Mouse (Mus musculus) liver, adult (tissue): ENCODE results near the gene Cx3cr1.
A peak's percentile ranks its signal among the peaks of the same experiment; 100 is the strongest.

ENCODE experiments used
- GATA4 ChIP-seq: IDR thresholded peaks from 2 replicates; pipeline ENCODE4 v1.6.1; 2014; ENCODE audit warnings: mild to moderate bottlenecking, low read length; ENCODE audit not compliant: insufficient replicate concordance

Gene Cx3cr1

GRCm38 (mm10) chr9:119964206-119964605 is 105.5 kb downstream of the Cx3cr1 start:
- TF ChIP-seq GATA4: peak; percentile 94; the same call in 1 of the 2 replicates

- TF ChIP-seq GATA4: peak; percentile 55; the same call in 1 of the 2 replicates
Observed at GRCm38 (mm10) chr9:119962987-119963667, 106.6 kb downstream of the Cx3cr1 start.

- no peak for TF ChIP-seq GATA4
Observed at GRCm38 (mm10) chr9:119962216-119962615, 107.5 kb downstream of the Cx3cr1 start.

- TF ChIP-seq GATA4: no peak
Observed at GRCm38 (mm10) chr9:119958835-119959234, 110.8 kb downstream of the Cx3cr1 start.

GRCm38 (mm10) chr9:119951388-119951787 is 118.3 kb downstream of the Cx3cr1 start:
- no peak for TF ChIP-seq GATA4

- TF ChIP-seq GATA4: no peak
Observed at GRCm38 (mm10) chr9:119950434-119950833, 119.2 kb downstream of the Cx3cr1 start.

- TF ChIP-seq GATA4: no peak
Observed at GRCm38 (mm10) chr9:119948804-119949203, 120.9 kb downstream of the Cx3cr1 start.

GRCm38 (mm10) chr9:119945173-119945900 is 124.3 kb downstream of the Cx3cr1 start:
- TF ChIP-seq GATA4: no peak

GRCm38 (mm10) chr9:119943326-119943725 is 126.4 kb downstream of the Cx3cr1 start:
- no peak for TF ChIP-seq GATA4

- TF ChIP-seq GATA4: no peak
Observed at GRCm38 (mm10) chr9:119941861-119942260, 127.8 kb downstream of the Cx3cr1 start.

GRCm38 (mm10) chr9:119941407-119941806 is 128.3 kb downstream of the Cx3cr1 start:
- no peak for TF ChIP-seq GATA4

- TF ChIP-seq GATA4: no peak
Observed at GRCm38 (mm10) chr9:119939646-119940045, 130.0 kb downstream of the Cx3cr1 start.

- TF ChIP-seq GATA4: no peak
Observed at GRCm38 (mm10) chr9:119938496-119938895, 131.2 kb downstream of the Cx3cr1 start.

- TF ChIP-seq GATA4: no peak
Observed at GRCm38 (mm10) chr9:119937005-119937773, 132.5 kb downstream of the Cx3cr1 start, which contains the start of the genes Gorasp1 and Ttc21a. TSS of gene Gorasp1 (minus strand) at chr9:119937565. TSS of gene Ttc21a (plus strand) at chr9:119937606.

GRCm38 (mm10) chr9:119933675-119934074 is 136.0 kb downstream of the Cx3cr1 start:
- no peak for TF ChIP-seq GATA4
